In genomic region chr3:98078816-98079215, GRCm38 (mm10) we compare ENCODE assay signal across 26 mouse cellular contexts.
"Had no signal": no experiment of that assay in that cellular context is flagged by ENCODE, and none has a peak within 500 bp of the region (broad histone marks: within the 10 kb centered on the region; RNA-seq: fewer than 3 reads in every experiment).

No protein-coding gene starts in this region.

- ATAC-seq: hindbrain, postnatal 0 days; intestine, embryonic 16.5 days had no signal

- H3K27ac ChIP-seq: heart, adult 2 months; heart, embryonic 13.5 days; heart, embryonic 15.5 days; hindbrain, embryonic 13.5 days; hindbrain, embryonic 15.5 days; hindbrain, postnatal 0 days; kidney, embryonic 15.5 days; kidney, postnatal 0 days; left cerebral cortex, adult 2 months; limb, embryonic 10.5 days; limb, embryonic 12.5 days; liver, embryonic 13.5 days; liver, embryonic 15.5 days had no signal

- DNase-seq: gastrocnemius, postnatal 14 days; gastrocnemius, postnatal 36 days; heart, adult 11 months; heart, adult 2 months; heart, postnatal 14 days; heart, postnatal 36 days; kidney, adult 11 months; kidney, adult 2 months; kidney, adult 9 months; kidney, postnatal 14 days; kidney, postnatal 36 days; layer of hippocampus, adult 9-11 months; liver; liver, embryonic 13.5 days had no signal

- H3K4me3 ChIP-seq: heart, adult 2 months; heart, embryonic 13.5 days; heart, embryonic 15.5 days; hindbrain, embryonic 13.5 days; hindbrain, embryonic 15.5 days; kidney, embryonic 15.5 days; left cerebral cortex, adult 2 months; limb, embryonic 10.5 days; limb, embryonic 12.5 days; liver, embryonic 13.5 days; liver, embryonic 15.5 days had no signal
